Mouse (Mus musculus): ENCODE results near the gene Syt16.

The Syt16 gene

DNA sequence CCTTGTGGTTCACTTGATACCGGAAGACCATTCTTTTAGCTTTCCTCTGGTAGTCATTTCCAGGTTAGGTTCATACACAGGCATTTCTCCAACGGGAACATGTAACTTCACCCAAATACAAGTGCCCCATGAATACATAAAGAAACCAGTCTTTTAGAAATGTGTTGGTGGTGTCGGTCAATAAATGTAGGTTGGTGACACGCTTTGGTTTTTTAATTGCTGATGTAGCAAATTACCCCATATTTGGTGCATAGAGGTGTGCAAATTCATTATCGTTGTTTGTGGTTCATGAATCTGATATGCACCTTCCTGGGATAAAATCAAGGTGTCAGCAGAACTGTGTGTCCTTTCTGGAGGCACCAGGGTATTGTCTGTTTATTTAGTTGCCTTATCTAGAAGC, 86.9 kb downstream of the Syt16 start:
- ChIA-PET POLR2A (no interaction called here), CTCF (no interaction called here)

GRCm38 (mm10) chr12:74087086-74087485, 89.6 kb downstream of the Syt16 start:
- ChIA-PET CTCF (no interaction called here), POLR2A (interaction anchor here in 1 of 4 experiments (0.6 kb wide), 1 partner anchor 50 kb away, joined by 3 read pairs; no protein-coding TSS in a partner anchor)

DNA sequence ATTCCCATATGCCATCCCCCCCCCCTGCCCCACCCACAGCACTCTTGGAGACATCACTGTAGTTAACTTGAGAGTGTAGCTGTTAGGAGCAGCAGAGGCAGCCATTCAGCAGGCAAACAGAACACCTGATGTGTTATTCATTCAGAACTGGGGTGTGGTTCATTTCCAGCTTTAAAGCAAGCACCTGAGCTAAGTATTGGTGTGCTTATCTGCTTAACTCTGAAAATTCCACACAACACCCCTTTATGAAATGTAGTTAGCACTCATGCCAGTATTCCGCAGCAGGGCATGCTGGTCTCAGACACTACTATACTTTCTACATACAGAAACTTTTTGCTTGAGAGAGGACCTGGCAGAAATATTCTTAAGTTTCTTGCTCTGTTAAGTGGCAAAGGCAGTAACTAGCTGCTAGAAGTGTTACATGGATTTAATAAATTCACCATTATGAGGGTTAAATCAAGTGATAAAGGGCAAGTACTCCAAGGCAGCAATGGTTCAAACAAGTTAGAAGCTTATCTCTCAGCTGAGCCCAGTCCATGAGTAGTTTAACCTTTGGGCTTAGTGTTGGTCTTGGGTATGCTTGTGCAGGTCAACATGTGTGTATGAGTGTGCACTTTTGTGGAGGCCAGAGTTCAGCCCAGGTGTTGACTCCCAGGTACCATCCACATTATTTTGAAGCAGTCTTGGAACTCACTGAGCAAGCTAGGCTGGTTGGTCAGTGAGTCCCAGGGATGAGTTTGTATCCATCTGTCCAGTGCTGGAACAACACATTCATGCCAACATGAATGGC, 92.1 kb downstream of the Syt16 start:
- ChIA-PET CTCF (interaction anchor here in 1 of 4 experiments (0.6 kb wide), 1 partner anchor 205 kb away, joined by 3 read pairs; no protein-coding TSS in a partner anchor), POLR2A (no interaction called here)

GRCm38 (mm10) chr12:74092546-74092945, 95.1 kb downstream of the Syt16 start:
- CTCF ChIA-PET = interaction anchor here in 1 of 4 experiments (0.5 kb wide), 1 partner anchor 82 kb away, joined by 5 read pairs; no protein-coding TSS in a partner anchor
- POLR2A ChIA-PET = interaction anchor here in 1 of 4 experiments (0.8 kb wide), 1 partner anchor 92 kb away, joined by 9 read pairs; no protein-coding TSS in a partner anchor

GRCm38 (mm10) chr12:74093110-74093509, 95.6 kb downstream of the Syt16 start:
- CTCF ChIA-PET = no interaction called here
- POLR2A ChIA-PET = no interaction called here

- ChIA-PET CTCF (interaction anchor here in 1 of 4 experiments (0.6 kb wide), 1 partner anchor 80 kb away, joined by 5 read pairs; no protein-coding TSS in a partner anchor), POLR2A (no interaction called here)
These were observed 97.2 kb downstream of the Syt16 start for GRCm38 (mm10) chr12:74094701-74095100.

DNA sequence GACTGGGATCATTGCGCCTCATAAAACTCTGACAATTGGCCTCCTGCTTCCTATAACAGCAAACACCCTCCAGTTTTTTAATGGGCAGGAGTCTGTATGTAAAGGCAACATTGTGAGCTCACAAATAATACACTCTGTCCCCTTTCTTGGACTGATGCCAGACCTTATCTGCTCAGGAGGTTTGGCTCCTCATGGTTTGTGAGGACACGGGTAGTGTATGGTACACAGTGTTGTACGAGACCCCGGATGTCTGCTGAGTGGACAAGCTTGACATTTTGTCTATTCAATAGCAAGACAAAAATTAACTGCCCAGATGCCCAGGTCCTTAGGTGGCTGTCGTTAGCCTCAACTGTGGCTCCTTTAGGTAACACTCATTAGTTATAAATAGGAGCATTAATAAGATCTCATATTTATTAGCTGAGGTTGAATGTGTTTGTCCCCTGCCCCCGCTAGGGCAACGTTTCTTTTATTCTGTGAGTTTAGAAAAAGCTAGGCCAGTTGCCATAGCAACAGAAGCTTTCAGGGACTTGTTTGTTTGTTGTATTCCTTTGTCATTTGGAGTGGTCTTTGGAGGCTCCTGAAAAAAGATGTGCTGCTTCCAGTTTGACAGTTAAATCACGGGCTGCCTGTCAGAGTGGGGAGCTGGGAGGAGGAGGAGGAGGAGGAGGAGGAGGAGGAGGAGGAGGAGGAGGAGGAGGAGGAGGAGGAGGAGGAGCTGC, 101.3 kb downstream of the Syt16 start:
- ChIA-PET CTCF (no interaction called here), POLR2A (interaction anchor here in 1 of 4 experiments (0.6 kb wide), 1 partner anchor 409 kb away, joined by 9 read pairs; no protein-coding TSS in a partner anchor)

DNA sequence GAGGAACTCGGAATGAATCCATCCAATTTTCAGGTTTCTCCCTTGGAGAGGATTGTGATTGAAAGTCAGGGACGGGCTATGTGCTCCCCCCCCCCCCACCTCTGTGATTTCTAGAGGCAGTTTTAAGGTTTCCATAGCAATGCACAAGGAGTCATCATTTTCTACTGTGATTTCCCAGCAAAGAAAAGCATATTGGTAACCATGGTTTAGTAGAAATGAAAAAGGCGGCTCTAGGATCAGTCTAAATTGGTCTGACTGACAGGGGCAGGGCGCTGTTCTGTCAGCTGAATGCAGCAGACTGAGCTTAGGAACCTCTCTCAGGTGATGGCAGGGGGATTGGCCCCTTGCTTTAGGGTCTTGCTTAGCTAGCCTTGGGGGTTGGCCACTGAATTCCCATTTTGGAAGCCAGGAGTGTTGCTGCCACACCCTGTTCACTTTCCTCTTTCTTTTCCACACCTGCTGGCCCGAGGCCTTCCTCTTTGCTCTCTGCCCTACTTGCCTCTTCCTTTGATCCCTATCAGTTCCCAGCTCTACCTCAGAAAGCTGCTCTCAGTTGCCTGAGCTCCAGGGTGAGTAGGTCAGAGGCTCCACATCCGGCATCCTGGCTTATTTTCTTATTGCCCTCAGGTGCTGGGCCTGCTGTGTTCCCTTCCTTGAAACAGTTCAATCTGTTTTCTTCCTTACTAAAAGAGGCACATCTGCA, 108.5 kb downstream of the Syt16 start:
- CTCF ChIA-PET = interaction anchor here in 1 of 4 experiments (0.7 to 1.1 kb wide), 2 partner anchors 178 to 188 kb away, joined by 3 read pairs; no protein-coding TSS in a partner anchor
- POLR2A ChIA-PET = interaction anchor here in 1 of 4 experiments (0.6 kb wide), 1 partner anchor 153 kb away, joined by 5 read pairs; no protein-coding TSS in a partner anchor

DNA sequence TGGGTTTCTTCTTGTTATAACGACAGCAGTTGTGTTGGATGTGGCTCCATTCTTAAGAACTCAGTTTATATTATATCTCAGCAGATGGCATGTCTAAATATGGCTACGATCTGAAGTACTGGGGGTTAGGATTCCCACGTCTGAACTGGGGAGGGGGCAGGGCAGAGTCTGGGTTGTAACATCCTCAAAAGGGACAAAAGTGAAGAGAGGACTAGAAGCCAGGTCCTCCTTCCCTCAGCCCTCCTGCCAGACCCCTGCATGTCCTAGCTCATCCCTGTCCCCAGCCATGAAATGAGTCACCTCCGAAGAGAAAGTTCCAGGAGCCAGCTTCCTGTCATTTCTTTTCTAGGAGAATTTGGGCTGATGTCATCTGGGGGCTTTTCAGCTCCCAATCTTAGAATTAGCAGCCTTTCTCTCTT, 111.2 kb downstream of the Syt16 start:
- ChIA-PET CTCF (no interaction called here), POLR2A (interaction anchor here in 1 of 4 experiments (0.7 kb wide), 2 partner anchors 341 to 552 kb away, joined by 3 to 4 read pairs; no protein-coding TSS in a partner anchor)

DNA sequence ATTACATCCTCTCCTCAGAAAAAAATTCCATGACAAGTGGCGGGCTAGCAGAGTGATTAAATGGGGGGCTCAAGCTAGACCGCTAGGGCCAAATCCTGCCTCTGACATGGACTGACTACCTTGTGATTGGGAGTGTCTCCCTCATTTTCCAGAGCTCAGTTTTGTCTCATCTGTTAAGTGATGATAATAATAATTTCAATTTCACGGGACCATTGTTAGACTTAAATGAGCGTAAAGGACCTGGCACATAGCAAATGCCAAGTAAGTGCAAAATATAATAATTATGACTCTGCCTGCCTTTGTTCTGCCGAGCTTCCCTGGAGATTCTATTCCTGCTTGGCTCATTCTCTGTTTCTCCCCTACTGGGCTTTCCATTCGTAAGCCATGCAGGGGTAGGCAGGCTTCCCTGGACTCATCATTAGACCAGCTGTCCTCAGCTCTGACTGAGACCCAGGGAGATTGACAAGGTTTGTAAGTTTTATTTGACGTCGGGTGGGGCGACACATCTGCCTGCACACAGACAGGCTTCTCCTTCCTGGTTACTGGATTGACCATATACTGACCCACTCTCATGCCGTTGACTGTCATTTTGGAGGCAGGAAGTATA, 112.1 kb downstream of the Syt16 start:
- ChIA-PET CTCF (no interaction called here), POLR2A (interaction anchor here in 1 of 4 experiments (0.6 kb wide), 1 partner anchor 1218 kb away, joined by 3 read pairs; no protein-coding TSS in a partner anchor)

DNA sequence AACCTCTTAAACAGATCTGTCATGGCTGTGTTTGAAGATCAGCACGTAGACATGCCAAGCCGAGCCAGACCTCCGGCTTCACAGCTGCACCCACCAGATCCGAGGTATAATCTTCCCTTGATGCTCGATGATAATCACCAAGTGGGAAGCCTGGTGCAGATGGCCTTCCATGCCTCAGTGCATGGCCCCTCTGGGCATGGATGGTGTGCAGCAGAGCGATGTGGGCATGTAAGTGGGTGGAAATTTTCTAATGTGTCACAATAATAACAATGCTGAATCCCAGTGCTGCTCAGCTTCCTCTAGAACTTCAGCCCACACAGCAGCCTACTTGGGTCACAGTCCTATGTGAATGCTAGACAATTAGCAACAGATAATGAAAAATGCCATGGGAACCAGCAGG, 119.4 kb downstream of the Syt16 start:
- ChIA-PET POLR2A (interaction anchor here in 1 of 4 experiments (0.6 kb wide), 1 partner anchor 302 kb away, joined by 4 read pairs; no protein-coding TSS in a partner anchor), CTCF (no interaction called here)

DNA sequence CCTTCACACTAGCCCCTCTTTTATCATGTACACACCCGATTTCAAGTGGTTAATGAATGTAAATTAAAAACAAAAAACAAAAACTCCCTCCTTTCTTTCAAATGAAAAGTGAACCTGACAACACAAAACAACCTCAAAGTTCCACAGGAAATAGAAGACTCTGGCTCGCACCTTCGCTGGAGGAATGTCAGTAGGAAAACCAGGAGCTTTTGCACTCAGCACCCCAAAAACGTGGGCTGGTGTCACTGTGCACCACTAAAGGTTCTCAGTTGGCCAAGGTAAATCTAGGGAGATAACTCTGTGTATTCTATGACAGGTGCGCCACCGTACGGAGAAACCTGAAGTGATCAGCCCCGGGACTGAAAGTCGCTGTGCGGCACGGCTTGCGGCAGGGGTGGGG, 128.3 kb downstream of the Syt16 start:
- ChIA-PET POLR2A (interaction anchor here in 1 of 4 experiments (1.0 kb wide), 1 partner anchor 113 kb away, joined by 3 read pairs; no protein-coding TSS in a partner anchor), CTCF (no interaction called here)

DNA sequence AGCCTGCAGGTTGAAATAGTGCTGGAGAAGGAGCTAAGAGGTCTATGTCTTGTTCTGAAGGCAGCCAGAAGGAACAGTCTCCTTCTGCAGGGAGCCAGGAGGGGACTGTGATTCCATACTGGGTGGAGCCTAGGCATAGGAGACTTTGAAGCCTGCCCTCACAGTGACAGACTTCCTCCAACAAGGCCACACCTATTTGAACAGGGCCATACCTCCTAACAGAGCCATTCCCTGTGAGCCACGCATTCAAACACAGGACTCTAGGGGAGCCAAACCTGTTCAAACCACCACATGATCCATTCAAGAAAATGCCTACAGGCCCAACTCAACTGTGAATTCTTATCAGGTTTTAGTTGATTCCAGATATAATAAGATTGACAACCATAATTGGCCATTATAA, 130.8 kb downstream of the Syt16 start:
- ChIA-PET POLR2A (no interaction called here), CTCF (no interaction called here)

GRCm38 (mm10) chr12:74131790-74132189, 134.3 kb downstream of the Syt16 start:
- CTCF ChIA-PET = no interaction called here
- POLR2A ChIA-PET = no interaction called here

DNA sequence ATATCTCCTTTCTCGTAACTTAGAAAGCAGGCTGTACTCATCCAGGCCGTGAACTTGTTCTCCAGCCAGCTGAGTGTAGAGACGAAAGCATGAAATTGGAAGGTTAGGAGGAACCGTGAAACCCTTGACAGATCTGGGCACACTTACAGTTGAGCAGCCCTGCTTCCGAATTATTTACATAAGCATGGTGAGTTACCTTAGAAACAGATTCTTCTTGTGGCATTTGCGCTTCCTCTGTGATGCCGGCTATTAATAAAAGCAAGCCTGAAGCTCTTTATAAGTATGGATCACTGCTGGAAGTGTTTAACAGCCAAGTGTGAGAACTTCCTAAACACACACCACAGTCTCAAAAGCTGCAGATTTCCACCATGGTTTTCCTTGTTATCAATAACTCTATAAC, 144.7 kb downstream of the Syt16 start:
- CTCF ChIA-PET = no interaction called here
- POLR2A ChIA-PET = interaction anchor here in 1 of 4 experiments (0.6 kb wide), 1 partner anchor 49 kb away, joined by 3 read pairs; no protein-coding TSS in a partner anchor

GRCm38 (mm10) chr12:74144385-74144784, 146.9 kb downstream of the Syt16 start:
- ChIA-PET POLR2A (no interaction called here), CTCF (no interaction called here)

- POLR2A ChIA-PET = no interaction called here
- CTCF ChIA-PET = no interaction called here
These were observed 163.3 kb downstream of the Syt16 start for GRCm38 (mm10) chr12:74160791-74161190.

- ChIA-PET POLR2A (no interaction called here), CTCF (no interaction called here)
These were observed 165.6 kb downstream of the Syt16 start for GRCm38 (mm10) chr12:74163080-74163479.

GRCm38 (mm10) chr12:74171257-74171656, 173.8 kb downstream of the Syt16 start:
- CTCF ChIA-PET = interaction anchor here in 1 of 4 experiments (0.7 kb wide), 1 partner anchor 252 kb away, joined by 5 read pairs; no protein-coding TSS in a partner anchor
- POLR2A ChIA-PET = no interaction called here
